Mouse (Mus musculus) spleen, embryonic (tissue): ENCODE measurements around the gene 1700001K19Rik.
"Not testable (repeated sequence)": the region's sequence is repeated elsewhere in the genome, so short reads cannot be mapped to it uniquely, and the experiment has no call there.

Experiments
- CTCF ChIA-PET: fragments of 350-600 bp; sonication (Branson Sonifier 250); formaldehyde crosslinking; loops from one replicate; lab custom pipeline; 2022; lab: Charles Lee

1700001K19Rik gene

GRCm38 (mm10) chr12:110682561-110683299, at the start of gene 1700001K19Rik:
Gene 1700001K19Rik (minus strand): TSS chr12:110682619.
- CTCF ChIA-PET: no interaction called here

- CTCF ChIA-PET: interaction anchor here (0.7 kb wide), 2 partner anchors 36 to 100 kb away, joined by 6 to 7 read pairs; no protein-coding TSS in a partner anchor
Measured at GRCm38 (mm10) chr12:110726428-110726827, 44.0 kb upstream of the 1700001K19Rik start.

GRCm38 (mm10) chr12:110725489-110725888, 43.1 kb upstream of the 1700001K19Rik start:
- CTCF ChIA-PET: no interaction called here

GRCm38 (mm10) chr12:110725051-110725450, 42.6 kb upstream of the 1700001K19Rik start:
- CTCF ChIA-PET: no interaction called here

- CTCF ChIA-PET: no interaction called here
Measured at GRCm38 (mm10) chr12:110716004-110716403, 33.6 kb upstream of the 1700001K19Rik start.

GRCm38 (mm10) chr12:110714215-110714614, 31.8 kb upstream of the 1700001K19Rik start:
- CTCF ChIA-PET: no interaction called here

- CTCF ChIA-PET: no interaction called here
Measured at GRCm38 (mm10) chr12:110713784-110714183, 31.4 kb upstream of the 1700001K19Rik start.

- CTCF ChIA-PET: interaction anchor here (1.0 kb wide), 1 partner anchor 12 kb away, joined by 3 read pairs; no protein-coding TSS in a partner anchor
Measured at GRCm38 (mm10) chr12:110711270-110711669, 28.9 kb upstream of the 1700001K19Rik start.

- CTCF ChIA-PET: no interaction called here
Measured at GRCm38 (mm10) chr12:110707451-110707850, 25.0 kb upstream of the 1700001K19Rik start.

GRCm38 (mm10) chr12:110706337-110707231, 24.2 kb upstream of the 1700001K19Rik start:
- CTCF ChIA-PET: interaction anchor here (0.6 kb wide), 1 partner anchor 113 kb away, joined by 3 read pairs; no protein-coding TSS in a partner anchor

- CTCF ChIA-PET: interaction anchor here (0.6 kb wide), 1 partner anchor 132 kb away, joined by 4 read pairs; no protein-coding TSS in a partner anchor
Measured at GRCm38 (mm10) chr12:110705419-110705818, 23.0 kb upstream of the 1700001K19Rik start.

GRCm38 (mm10) chr12:110703682-110704081, 21.3 kb upstream of the 1700001K19Rik start:
- CTCF ChIA-PET: interaction anchor here (0.9 to 1.2 kb wide), 2 partner anchors 34 to 42 kb away, joined by 3 read pairs; partner anchors contain the start of gene Wdr20

GRCm38 (mm10) chr12:110703008-110703471, 20.6 kb upstream of the 1700001K19Rik start:
- CTCF ChIA-PET: interaction anchor here (0.5 to 1.2 kb wide), 3 partner anchors 35 to 43 kb away, joined by 3 to 4 read pairs (median 3); partner anchors contain the start of gene Wdr20

GRCm38 (mm10) chr12:110702556-110702955, 20.1 kb upstream of the 1700001K19Rik start, which contains the start of gene Hsp90aa1:
Gene Hsp90aa1 (minus strand): TSS chr12:110702728.
- CTCF ChIA-PET: interaction anchor here (1.2 kb wide), 1 partner anchor 35 kb away, joined by 3 read pairs; the partner anchor contains the start of gene Wdr20

GRCm38 (mm10) chr12:110701363-110701762, 18.9 kb upstream of the 1700001K19Rik start:
- CTCF ChIA-PET: not testable (repeated sequence)

GRCm38 (mm10) chr12:110700730-110701129, 18.3 kb upstream of the 1700001K19Rik start:
- CTCF ChIA-PET: no interaction called here

- CTCF ChIA-PET: interaction anchor here (0.6 to 0.9 kb wide), 2 partner anchors 12 to 443 kb away, joined by 3 to 5 read pairs; no protein-coding TSS in a partner anchor
Measured at GRCm38 (mm10) chr12:110699171-110699547, 16.7 kb upstream of the 1700001K19Rik start.

- CTCF ChIA-PET: interaction anchor here (0.6 kb wide), 2 partner anchors 307 to 443 kb away, joined by 5 to 6 read pairs; no protein-coding TSS in a partner anchor
Measured at GRCm38 (mm10) chr12:110698523-110699170, 16.2 kb upstream of the 1700001K19Rik start.

- CTCF ChIA-PET: interaction anchor here (0.6 kb wide), 1 partner anchor 308 kb away, joined by 6 read pairs; no protein-coding TSS in a partner anchor
Measured at GRCm38 (mm10) chr12:110698080-110698479, 15.7 kb upstream of the 1700001K19Rik start.

GRCm38 (mm10) chr12:110697457-110697856, 15.0 kb upstream of the 1700001K19Rik start:
- CTCF ChIA-PET: interaction anchor here (1.3 kb wide), 1 partner anchor 146 kb away, joined by 3 read pairs; no protein-coding TSS in a partner anchor
